Mouse (Mus musculus) C2C12 (cell line): ENCODE data around the gene Tnfsf10.

ENCODE experiments used
- CTCF ChIP-seq: IDR thresholded peaks from one replicate; pipeline ENCODE4 v1.5.1; 2011; ENCODE audit not compliant: control insufficient read depth, insufficient read depth, insufficient read length
- FOSL1 ChIP-seq: IDR thresholded peaks from one replicate; pipeline ENCODE4 v1.8.0; 2011; ENCODE audit warnings: mild to moderate bottlenecking, low read length; ENCODE audit not compliant: poor library complexity, insufficient read depth, severe bottlenecking
- MAX ChIP-seq: IDR thresholded peaks from one replicate; pipeline ENCODE4 v1.6.1; 2011; ENCODE audit warnings: mild to moderate bottlenecking, control low read depth
- MYOG ChIP-seq: IDR thresholded peaks from one replicate; pipeline ENCODE4 v1.6.1; 2011; ENCODE audit not compliant: control insufficient read depth, insufficient read length; ENCODE audit errors: extremely low read depth
- USF1 ChIP-seq: IDR thresholded peaks from one replicate; pipeline ENCODE4 v1.6.1; 2011; ENCODE audit warnings: low read depth, mild to moderate bottlenecking, control low read depth, moderate library complexity

GRCm38 (mm10) chr3:27314506-27315164 is 2.2 kb upstream of the Tnfsf10 start:
- TF ChIP-seq MAX (no peak), CTCF (no peak), FOSL1 (no peak), USF1 (no peak), MYOG (no peak)
